ENCODE assay signal across 14 mouse cellular contexts in genomic region chr2:129240726-129241432, GRCm38 (mm10). TPM values are rescaled to one million over a fixed set of nuclear protein-coding genes. Genes with fewer than 3 reads are reported as not detected.
DNase-seq lines count a peak whose midpoint lies in the region; ATAC-seq and TF ChIP-seq lines count a peak whose summit lies in the region.
"Had no signal": no experiment of that assay in that cellular context is flagged by ENCODE, and none has a peak within 500 bp of the region (broad histone marks: within the 10 kb centered on the region; RNA-seq: fewer than 3 reads in every experiment).

No protein-coding gene starts in this region.

- no peak overlapping the region for H3K4me3 ChIP-seq in kidney, embryonic 15.5 days (replicated peaks)
- no peak overlapping the region for H3K4me3 ChIP-seq in stomach, embryonic 14.5 days (ENCODE audit: low read depth, low read length)
- no peak overlapping the region for H3K4me3 ChIP-seq in stomach, postnatal 0 days (ENCODE audit: low read depth, low read length)
- H3K4me3 ChIP-seq in hindbrain, embryonic 10.5 days = no peak overlapping the region
- H3K4me3 ChIP-seq: embryonic facial prominence, embryonic 12.5 days; neural tube, embryonic 13.5 days had no signal

- TF ChIP-seq CTCF in stomach, postnatal 0 days (IDR thresholded peaks at IDR 0.05; ENCODE audit: low read depth) = no peak

- H3K27ac ChIP-seq in kidney, embryonic 15.5 days = no peak overlapping the region
- no peak overlapping the region for H3K27ac ChIP-seq in stomach, embryonic 14.5 days (ENCODE audit: low read length)
- no peak overlapping the region for H3K27ac ChIP-seq in stomach, postnatal 0 days (replicated peaks)
- no peak overlapping the region for H3K27ac ChIP-seq in hindbrain, embryonic 10.5 days
- H3K27ac ChIP-seq: embryonic facial prominence, embryonic 12.5 days; neural tube, embryonic 13.5 days had no signal

- peaks cover 22% of the 10 kb centered on the region for H3K4me1 ChIP-seq in kidney, embryonic 15.5 days
- H3K4me1 ChIP-seq in stomach, embryonic 14.5 days (ENCODE audit: control insufficient read depth, insufficient read depth, low read length) = 0 out of 2 replicates have a peak, but pooled peaks cover 2% of the 10 kb centered on the region
- H3K4me1 ChIP-seq in stomach, postnatal 0 days (replicated peaks; ENCODE audit: control insufficient read depth, insufficient read depth) = no peaks in the 10 kb centered on the region
- peaks cover 14% of the 10 kb centered on the region for H3K4me1 ChIP-seq in hindbrain, embryonic 10.5 days (replicated peaks)
- H3K4me1 ChIP-seq: neural tube, embryonic 13.5 days had no signal

- no peaks in the 10 kb centered on the region for H3K36me3 ChIP-seq in kidney, embryonic 15.5 days
- H3K36me3 ChIP-seq in stomach, embryonic 14.5 days (ENCODE audit: control insufficient read depth, insufficient read depth, low read length) = no peaks in the 10 kb centered on the region
- H3K36me3 ChIP-seq in stomach, postnatal 0 days (ENCODE audit: control insufficient read depth, insufficient read depth, low read length) = no peaks in the 10 kb centered on the region
- no peaks in the 10 kb centered on the region for H3K36me3 ChIP-seq in hindbrain, embryonic 10.5 days
- H3K36me3 ChIP-seq: embryonic facial prominence, embryonic 12.5 days; neural tube, embryonic 13.5 days had no signal

- WGBS in kidney, embryonic 15.5 days = 56% methylated on average over 9 of the region's 9 CpGs
- 61% methylated on average over 9 of the region's 9 CpGs for WGBS in stomach, embryonic 14.5 days
- WGBS in stomach, postnatal 0 days = 63% methylated on average over 9 of the region's 9 CpGs
- WGBS in hindbrain, embryonic 10.5 days = 67% methylated on average over 9 of the region's 9 CpGs

- peak; percentile 32 to 57 for DNase-seq in kidney, postnatal 36 days
- no peak for DNase-seq in stomach, postnatal 0 days (ENCODE audit: low spot score)
- DNase-seq in layer of hippocampus, adult 9-11 months = peak; percentile 74
- peak; percentile 79 for DNase-seq in yolk sac, embryonic 10.5 days (ENCODE audit: low spot score)
- DNase-seq in hindbrain, embryonic 10.5 days (ENCODE audit: low spot score) = no peak
- DNase-seq in urinary bladder, adult 18-20 months (ENCODE audit: low spot score in 2 of 2) = no peak
- DNase-seq: adrenal gland, adult 8-10 months; cerebellum, adult 11 months; heart, postnatal 10 days; thymus, postnatal 36 days had no signal

- no peaks in the 10 kb centered on the region for H3K9me3 ChIP-seq in kidney, embryonic 15.5 days (replicated peaks)
- no peaks in the 10 kb centered on the region; the same call in 1 of the 2 replicates for H3K9me3 ChIP-seq in stomach, embryonic 14.5 days (ENCODE audit: control insufficient read depth, low read depth, low read length)
- H3K9me3 ChIP-seq in stomach, postnatal 0 days (ENCODE audit: control insufficient read depth, low read length) = no peaks in the 10 kb centered on the region
- no peaks in the 10 kb centered on the region for H3K9me3 ChIP-seq in hindbrain, embryonic 10.5 days
- H3K9me3 ChIP-seq: embryonic facial prominence, embryonic 12.5 days; neural tube, embryonic 13.5 days had no signal

- no peak for ATAC-seq in kidney, embryonic 15.5 days (replicated peaks; ENCODE audit: low FRiP score)
- peak; percentile 25; the same call in 1 of the 2 replicates for ATAC-seq in stomach, embryonic 14.5 days (ENCODE audit: insufficient number of reproducible peaks, insufficient read depth, low FRiP score, low read depth)
- ATAC-seq in stomach, postnatal 0 days (ENCODE audit: low FRiP score, low TSS enrichment) = no peak

- H3K4me2 ChIP-seq in kidney, embryonic 15.5 days = no peak overlapping the region
- no peak overlapping the region for H3K4me2 ChIP-seq in stomach, embryonic 14.5 days (replicated peaks; ENCODE audit: low read depth, low read length)
- no peak overlapping the region for H3K4me2 ChIP-seq in stomach, postnatal 0 days (replicated peaks; ENCODE audit: low read depth)
- H3K4me2 ChIP-seq: embryonic facial prominence, embryonic 12.5 days; neural tube, embryonic 13.5 days had no signal

- no peaks in the 10 kb centered on the region for H3K27me3 ChIP-seq in kidney, embryonic 15.5 days
- H3K27me3 ChIP-seq in stomach, embryonic 14.5 days (ENCODE audit: control insufficient read depth, insufficient read depth, low read length) = no peaks in the 10 kb centered on the region
- no peaks in the 10 kb centered on the region for H3K27me3 ChIP-seq in stomach, postnatal 0 days (ENCODE audit: control insufficient read depth, insufficient read depth, low read length)
- no peaks in the 10 kb centered on the region for H3K27me3 ChIP-seq in hindbrain, embryonic 10.5 days (ENCODE audit: insufficient read depth, poor library complexity, severe bottlenecking)
- H3K27me3 ChIP-seq: embryonic facial prominence, embryonic 12.5 days; neural tube, embryonic 13.5 days had no signal

- no peak overlapping the region for H3K9ac ChIP-seq in kidney, embryonic 15.5 days
- H3K9ac ChIP-seq in stomach, embryonic 14.5 days (replicated peaks; ENCODE audit: low read depth, low read length) = no peak overlapping the region
- H3K9ac ChIP-seq in stomach, postnatal 0 days (ENCODE audit: low read length) = no peak overlapping the region
- H3K9ac ChIP-seq: embryonic facial prominence, embryonic 12.5 days; neural tube, embryonic 13.5 days had no signal

- TF ChIP-seq EP300 in stomach, postnatal 0 days (optimal IDR thresholded peaks at IDR 0.05) = no peak

RNA-seq across cellular contexts. Expression of gene Slc20a1, which starts 42.3 kb away (rescaled TPM):
- polyA plus RNA-seq in kidney, embryonic 15.5 days (2015; fragmentation: Nextera tagmentation; extraction: Ambion mirVana) = 28.1 and 30.2 TPM in 2 replicates
- 34.4 and 35.6 TPM in 2 replicates for polyA plus RNA-seq in stomach, embryonic 14.5 days (2014; fragmentation: Nextera tagmentation; extraction: Ambion mirVana)
- 8.9 TPM in 2 replicates for polyA plus RNA-seq in stomach, postnatal 0 days (2015; fragmentation: Nextera tagmentation; extraction: Ambion mirVana)
- polyA plus RNA-seq in hindbrain, embryonic 10.5 days (2016; fragmentation: Nextera tagmentation; extraction: Ambion mirVana) = 37.8 and 46.9 TPM in 2 replicates

RNA-seq across cellular contexts. Expression of gene Ckap2l, which starts 56.1 kb away (rescaled TPM):
- 46.4 and 49.5 TPM in 2 replicates for polyA plus RNA-seq in kidney, embryonic 15.5 days (2015; fragmentation: Nextera tagmentation; extraction: Ambion mirVana)
- polyA plus RNA-seq in stomach, embryonic 14.5 days (2014; fragmentation: Nextera tagmentation; extraction: Ambion mirVana) = 56.8 and 62.2 TPM in 2 replicates
- polyA plus RNA-seq in stomach, postnatal 0 days (2015; fragmentation: Nextera tagmentation; extraction: Ambion mirVana) = 9.0 and 9.8 TPM in 2 replicates
- polyA plus RNA-seq in hindbrain, embryonic 10.5 days (2016; fragmentation: Nextera tagmentation; extraction: Ambion mirVana) = 50.8 and 59.3 TPM in 2 replicates

Comparison
In these comparisons a context has a peak if more than half of its experiments do, and no peak if none do; other contexts are left out.
1. DNase-seq: peak in kidney, postnatal 36 days (2 of 2), layer of hippocampus, adult 9-11 months (single experiment) and yolk sac, embryonic 10.5 days (single experiment); none in stomach, postnatal 0 days (single experiment), hindbrain, embryonic 10.5 days (single experiment) and urinary bladder, adult 18-20 months (0 of 2).